Mouse (Mus musculus): ENCODE data around the gene Ksr2. TPM values are rescaled to one million over a fixed set of nuclear protein-coding genes. Genes with fewer than 3 reads are reported as not detected.

The Ksr2 gene
- polyA plus RNA-seq, 1 experiment, result 9.1 TPM

DNA sequence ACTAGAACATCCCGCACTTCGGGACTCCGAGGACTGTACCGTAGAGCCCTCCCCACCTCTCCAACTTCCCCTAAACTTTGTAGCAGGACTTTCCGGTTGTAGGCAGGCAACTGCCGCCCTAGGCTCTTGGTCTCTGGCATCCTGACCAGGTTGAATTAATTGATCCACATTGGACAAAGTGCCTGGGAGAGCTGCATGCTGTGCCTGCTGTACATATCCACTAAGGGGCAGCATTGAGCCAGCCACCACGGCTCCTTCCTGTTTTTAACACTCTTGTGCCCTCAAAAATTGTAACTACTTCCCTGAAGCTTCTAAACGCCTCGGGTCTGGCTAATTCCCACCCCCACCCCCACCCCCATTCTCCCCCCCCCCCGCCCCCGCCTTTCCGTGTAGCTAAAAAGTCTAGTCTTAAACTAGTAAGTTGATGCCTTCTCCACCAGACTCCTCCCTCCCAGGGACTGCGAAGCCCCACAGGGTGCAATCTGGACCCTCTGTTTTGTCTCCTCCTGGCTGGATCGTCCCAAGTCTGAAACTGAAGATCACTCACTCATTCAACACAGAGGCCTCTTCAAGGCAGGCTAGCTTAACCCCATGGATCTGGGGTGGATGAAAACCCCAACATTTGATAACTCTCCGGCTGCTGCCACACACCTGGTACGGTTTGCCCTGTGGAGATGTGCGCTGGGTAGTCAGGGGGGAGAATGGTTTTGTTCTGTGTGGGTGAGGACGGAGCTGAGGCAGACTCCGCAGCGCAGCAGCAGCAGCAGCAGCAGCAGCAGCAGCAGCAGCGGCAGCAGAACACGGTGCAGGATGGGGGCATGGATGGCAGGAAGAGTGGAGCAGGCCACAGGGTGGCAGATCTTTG is 95.9 kb downstream of the Ksr2 start:
- no peak overlapping the region for H3K27ac ChIP-seq (ENCODE audit: insufficient read depth, low read length)
- TF ChIP-seq CTCF (IDR thresholded peaks at IDR 0.05; ENCODE audit: extremely low read depth, insufficient read depth, low read length) (peak; percentile 79), POLR2A (IDR thresholded peaks at IDR 0.05; ENCODE audit: extremely low read depth, insufficient read depth, low read length) (no peak)
- no peak overlapping the region for H3K4me3 ChIP-seq (ENCODE audit: insufficient read depth, low read length)
- H3K4me1 ChIP-seq (ENCODE audit: control insufficient read depth, insufficient read depth, low read length), result 0 out of 2 replicates have a peak, but pooled peaks cover 1% of the 10 kb centered on the region

DNA sequence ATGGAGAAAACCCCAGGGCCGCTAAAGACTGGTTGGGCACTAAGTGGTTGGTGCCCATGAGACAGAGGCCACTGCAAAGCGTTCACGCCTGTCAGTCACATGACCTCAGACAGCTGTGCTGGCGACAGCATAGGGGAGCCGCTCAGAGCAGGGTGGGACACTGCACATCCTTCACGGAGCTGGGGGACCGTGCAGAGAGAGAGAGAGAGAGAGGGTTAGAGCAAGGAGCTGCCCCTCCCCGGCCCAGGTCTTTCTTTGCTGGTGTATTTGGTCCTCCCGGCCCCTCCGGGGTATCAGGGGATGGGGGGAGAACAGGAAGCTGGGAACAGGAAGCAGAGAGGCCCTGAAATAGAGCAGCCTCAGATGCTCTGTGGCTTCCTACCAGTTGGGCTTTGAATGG is 97.1 kb downstream of the Ksr2 start:
- TF ChIP-seq CTCF (IDR thresholded peaks at IDR 0.05; ENCODE audit: extremely low read depth, insufficient read depth, low read length) (no peak), POLR2A (IDR thresholded peaks at IDR 0.05; ENCODE audit: extremely low read depth, insufficient read depth, low read length) (no peak)

DNA sequence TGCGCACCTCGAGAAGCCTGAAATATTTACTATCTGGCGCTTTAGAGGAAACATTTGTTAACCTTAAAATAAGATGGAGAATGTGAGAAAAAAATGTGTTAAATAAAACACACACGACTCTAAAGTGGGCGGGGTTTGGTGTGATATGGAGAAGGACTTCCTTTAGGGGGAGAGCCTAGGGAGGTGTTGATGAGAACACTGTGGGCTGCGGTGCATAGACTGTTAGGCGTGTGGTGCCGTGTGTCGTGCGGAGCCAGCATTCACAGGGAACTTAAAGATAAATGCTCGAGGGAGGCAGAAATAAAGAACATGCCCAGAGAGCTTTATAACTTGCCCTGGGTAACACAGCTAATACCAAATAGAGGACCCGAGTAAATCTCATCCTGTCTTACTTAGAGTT is 101.6 kb downstream of the Ksr2 start:
- H3K27ac ChIP-seq (ENCODE audit: insufficient read depth, low read length), result no peak overlapping the region
- no peak overlapping the region for H3K4me3 ChIP-seq (ENCODE audit: insufficient read depth, low read length)
- TF ChIP-seq POLR2A (IDR thresholded peaks at IDR 0.05; ENCODE audit: extremely low read depth, insufficient read depth, low read length) (no peak), CTCF (IDR thresholded peaks at IDR 0.05; ENCODE audit: extremely low read depth, insufficient read depth, low read length) (no peak)
- no peaks in the 10 kb centered on the region for H3K4me1 ChIP-seq (ENCODE audit: control insufficient read depth, insufficient read depth, low read length)

More for the DNA sequence above, 97.1 kb downstream of the Ksr2 start:
- Histone ChIP-seq H3K4me3 (ENCODE audit: insufficient read depth, low read length) (no peak overlapping the region), H3K4me1 (ENCODE audit: control insufficient read depth, insufficient read depth, low read length) (0 out of 2 replicates have a peak, but pooled peaks cover 1% of the 10 kb centered on the region), H3K27ac (ENCODE audit: insufficient read depth, low read length) (no peak overlapping the region)

DNA sequence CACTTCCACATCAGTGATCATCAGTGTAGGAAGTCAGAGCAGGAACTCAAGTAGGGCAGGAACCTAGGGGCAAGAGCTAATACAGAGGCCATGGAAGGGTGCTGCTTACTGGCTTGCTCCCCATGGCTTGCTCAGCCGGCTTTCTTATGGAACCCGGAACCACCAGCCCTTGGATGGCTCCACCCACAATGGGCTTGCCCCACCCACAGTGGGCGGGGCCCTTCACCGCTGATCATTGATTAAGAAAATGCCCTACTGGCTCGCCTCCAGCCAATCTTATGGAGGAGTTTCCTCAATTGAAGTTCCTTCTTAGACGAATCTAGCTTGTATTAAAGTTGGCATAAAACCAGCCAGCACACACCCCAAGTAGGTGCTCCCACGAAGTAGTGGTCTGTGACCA is 102.1 kb downstream of the Ksr2 start:
- no peak overlapping the region for H3K27ac ChIP-seq (ENCODE audit: insufficient read depth, low read length)
- H3K4me1 ChIP-seq (ENCODE audit: control insufficient read depth, insufficient read depth, low read length), result no peaks in the 10 kb centered on the region
- TF ChIP-seq CTCF (IDR thresholded peaks at IDR 0.05; ENCODE audit: extremely low read depth, insufficient read depth, low read length) (no peak), POLR2A (IDR thresholded peaks at IDR 0.05; ENCODE audit: extremely low read depth, insufficient read depth, low read length) (no peak)
- H3K4me3 ChIP-seq (ENCODE audit: insufficient read depth, low read length), result no peak overlapping the region

DNA sequence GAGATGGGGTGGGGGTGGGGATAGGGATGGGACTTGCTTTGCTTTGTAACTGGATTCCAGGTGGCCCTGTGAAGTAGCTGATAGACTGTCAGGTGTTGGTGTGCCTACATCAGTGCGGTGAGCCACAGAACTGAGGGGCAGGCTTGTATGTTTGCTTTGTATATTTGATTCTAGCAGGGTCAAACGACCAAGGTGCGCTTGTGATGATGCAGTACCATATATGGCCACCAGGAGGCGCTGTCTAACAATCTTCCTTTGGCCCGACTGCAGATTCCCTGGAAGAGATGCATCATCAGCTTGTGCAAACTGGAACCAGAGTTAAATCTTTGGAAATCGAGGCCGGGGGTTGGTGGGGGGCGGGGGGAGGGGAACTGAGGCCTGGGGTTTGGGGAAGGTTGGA is 102.8 kb downstream of the Ksr2 start:
- TF ChIP-seq POLR2A (IDR thresholded peaks at IDR 0.05; ENCODE audit: extremely low read depth, insufficient read depth, low read length) (no peak), CTCF (IDR thresholded peaks at IDR 0.05; ENCODE audit: extremely low read depth, insufficient read depth, low read length) (peak; percentile 82)
- Histone ChIP-seq H3K4me1 (ENCODE audit: control insufficient read depth, insufficient read depth, low read length) (no peaks in the 10 kb centered on the region), H3K27ac (ENCODE audit: insufficient read depth, low read length) (no peak overlapping the region), H3K4me3 (ENCODE audit: insufficient read depth, low read length) (no peak overlapping the region)

DNA sequence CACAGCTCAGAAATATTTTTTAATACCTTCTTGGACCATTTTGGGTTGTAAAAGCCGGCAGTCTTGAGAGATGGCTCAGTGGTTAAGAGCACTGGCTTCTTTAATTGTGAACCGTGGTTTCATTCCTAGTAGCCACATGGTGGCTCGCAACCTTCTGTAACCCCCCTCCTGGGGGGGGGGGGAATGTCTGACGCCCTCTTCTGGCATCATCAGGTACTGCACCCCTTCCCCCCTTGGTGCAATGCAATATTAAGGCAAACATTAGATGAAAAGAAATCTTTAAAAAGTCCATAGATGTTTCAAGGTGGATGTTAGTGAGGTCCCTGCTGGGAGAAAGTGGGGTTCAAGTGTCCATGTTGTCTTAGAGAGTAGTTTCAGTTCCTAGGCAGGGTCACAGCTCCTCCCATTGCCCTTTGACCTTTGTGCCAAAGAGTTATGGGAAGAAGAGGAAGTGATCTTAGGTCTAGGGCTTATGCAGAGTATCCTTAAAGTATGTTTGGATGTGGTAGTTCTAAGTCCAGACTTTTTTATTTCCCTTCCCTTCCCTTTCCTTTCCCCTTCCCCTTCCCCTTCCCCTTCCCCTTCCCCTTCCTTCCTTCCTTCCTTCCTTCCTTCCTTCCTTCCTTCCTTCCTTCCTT is 106.2 kb downstream of the Ksr2 start:
- H3K4me1 ChIP-seq (ENCODE audit: control insufficient read depth, insufficient read depth, low read length), result no peaks in the 10 kb centered on the region
- no peak for TF ChIP-seq POLR2A (IDR thresholded peaks at IDR 0.05; ENCODE audit: extremely low read depth, insufficient read depth, low read length)
- peak; percentile 29; the same call in 1 of the 2 replicates for TF ChIP-seq CTCF (IDR thresholded peaks at IDR 0.05; ENCODE audit: extremely low read depth, insufficient read depth, low read length)
- no peak overlapping the region for H3K4me3 ChIP-seq (ENCODE audit: insufficient read depth, low read length)
- H3K27ac ChIP-seq (ENCODE audit: insufficient read depth, low read length), result no peak overlapping the region

DNA sequence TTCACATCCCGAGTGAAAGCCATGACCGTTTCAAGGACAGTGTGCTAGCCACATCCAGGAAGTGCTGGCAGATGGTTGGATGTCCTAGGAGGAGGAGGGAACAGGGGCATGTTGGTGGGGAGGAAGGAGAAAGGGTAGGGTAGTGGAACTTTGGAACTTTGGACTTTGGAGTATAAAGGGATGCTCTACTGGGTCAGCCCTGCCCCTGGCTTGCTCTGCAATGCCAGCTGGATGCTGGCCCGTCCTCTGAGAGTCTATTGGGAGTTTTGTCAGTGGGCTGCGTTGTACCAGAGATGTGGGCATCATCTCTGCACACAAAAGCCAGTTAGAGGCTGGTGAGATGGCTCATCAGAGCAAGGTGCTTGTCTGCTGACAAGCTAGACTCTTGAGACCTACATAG is 107.4 kb downstream of the Ksr2 start:
- no peaks in the 10 kb centered on the region for H3K4me1 ChIP-seq (ENCODE audit: control insufficient read depth, insufficient read depth, low read length)
- TF ChIP-seq POLR2A (IDR thresholded peaks at IDR 0.05; ENCODE audit: extremely low read depth, insufficient read depth, low read length) (no peak), CTCF (IDR thresholded peaks at IDR 0.05; ENCODE audit: extremely low read depth, insufficient read depth, low read length) (no peak)
- no peak overlapping the region for H3K4me3 ChIP-seq (ENCODE audit: insufficient read depth, low read length)
- no peak overlapping the region for H3K27ac ChIP-seq (ENCODE audit: insufficient read depth, low read length)

DNA sequence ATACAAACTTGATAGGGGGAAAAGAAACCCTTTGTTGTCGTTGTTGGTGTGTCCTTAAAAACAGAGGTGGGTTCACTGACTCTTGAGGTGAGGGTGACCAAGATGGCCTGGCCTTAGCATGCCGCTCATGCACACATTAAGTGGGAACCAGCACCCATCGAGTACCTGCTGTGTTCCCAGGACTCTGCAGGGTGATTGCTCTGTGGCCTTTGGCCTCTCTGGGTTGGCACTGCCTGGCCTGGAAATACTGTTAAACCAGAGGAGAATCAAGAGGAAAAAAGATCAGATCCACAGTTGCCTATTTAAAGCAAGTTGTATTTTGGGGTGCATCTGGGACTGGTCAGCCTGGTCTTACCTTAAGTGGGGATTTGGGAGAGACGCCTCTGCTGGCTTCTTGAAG is 107.9 kb downstream of the Ksr2 start:
- H3K4me1 ChIP-seq (ENCODE audit: control insufficient read depth, insufficient read depth, low read length), result no peaks in the 10 kb centered on the region
- TF ChIP-seq CTCF (IDR thresholded peaks at IDR 0.05; ENCODE audit: extremely low read depth, insufficient read depth, low read length) (no peak), POLR2A (IDR thresholded peaks at IDR 0.05; ENCODE audit: extremely low read depth, insufficient read depth, low read length) (no peak)
- H3K27ac ChIP-seq (ENCODE audit: insufficient read depth, low read length), result no peak overlapping the region
- H3K4me3 ChIP-seq (ENCODE audit: insufficient read depth, low read length), result no peak overlapping the region

DNA sequence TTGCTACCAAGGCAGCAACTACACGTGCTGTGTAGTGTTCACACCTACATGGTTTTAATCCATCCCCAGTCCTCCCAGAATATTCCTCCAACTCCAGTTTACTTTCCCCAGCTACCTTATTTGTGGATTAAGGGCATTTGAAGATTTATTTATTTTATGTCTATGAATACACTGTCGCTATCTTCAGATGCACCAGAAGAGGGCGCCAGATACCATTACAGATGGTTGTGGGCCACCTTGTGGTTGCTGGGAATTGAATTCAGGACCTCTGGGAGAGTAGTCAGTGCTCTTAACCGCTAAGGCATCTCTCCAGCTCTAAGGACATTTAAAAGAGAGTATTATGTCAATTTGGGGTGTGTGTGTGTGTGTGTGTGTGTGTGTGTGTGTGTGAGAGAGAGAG is 108.7 kb downstream of the Ksr2 start:
- H3K27ac ChIP-seq (ENCODE audit: insufficient read depth, low read length), result no peak overlapping the region
- H3K4me1 ChIP-seq (ENCODE audit: control insufficient read depth, insufficient read depth, low read length), result no peaks in the 10 kb centered on the region
- no peak overlapping the region for H3K4me3 ChIP-seq (ENCODE audit: insufficient read depth, low read length)
- no peak for TF ChIP-seq CTCF (IDR thresholded peaks at IDR 0.05; ENCODE audit: extremely low read depth, insufficient read depth, low read length)
- no peak for TF ChIP-seq POLR2A (IDR thresholded peaks at IDR 0.05; ENCODE audit: extremely low read depth, insufficient read depth, low read length)

DNA sequence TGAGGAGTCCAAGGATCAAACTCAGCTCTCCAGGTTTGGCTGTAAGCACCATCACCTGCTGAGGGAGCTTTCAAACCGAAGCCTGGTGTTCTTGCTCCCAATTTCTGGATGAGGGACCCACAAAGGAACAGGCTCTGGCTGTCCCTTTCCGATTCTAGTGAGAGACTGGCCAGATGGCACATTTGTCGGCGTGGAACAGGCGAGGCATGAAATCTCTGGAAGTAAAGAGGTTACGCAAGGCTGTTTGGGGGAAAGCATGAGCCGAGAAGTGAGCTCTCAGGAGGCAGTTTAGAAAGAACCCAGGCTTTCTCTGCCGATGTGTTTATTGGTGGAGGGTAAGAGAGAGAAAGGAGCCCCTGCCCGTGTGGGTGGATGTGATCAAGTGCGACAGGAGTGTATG is 109.2 kb downstream of the Ksr2 start:
- TF ChIP-seq CTCF (IDR thresholded peaks at IDR 0.05; ENCODE audit: extremely low read depth, insufficient read depth, low read length) (no peak), POLR2A (IDR thresholded peaks at IDR 0.05; ENCODE audit: extremely low read depth, insufficient read depth, low read length) (no peak)
- Histone ChIP-seq H3K27ac (ENCODE audit: insufficient read depth, low read length) (no peak overlapping the region), H3K4me1 (ENCODE audit: control insufficient read depth, insufficient read depth, low read length) (no peaks in the 10 kb centered on the region), H3K4me3 (ENCODE audit: insufficient read depth, low read length) (no peak overlapping the region)
